Mouse (Mus musculus) urinary bladder, postnatal 14 days (tissue): ENCODE measurements around the gene Foxd1.

ENCODE experiments used
- DNase-seq: peaks from one replicate; pipeline ENCODE4 v3.0.0; 2021; ENCODE audit warnings: low spot score

The Foxd1 gene

GRCm38 (mm10) chr13:98355559-98356111, 1.6 kb downstream of the Foxd1 start:
- DNase-seq, result no peak

- DNase-seq, result no peak
These were observed 2.3 kb downstream of the Foxd1 start for GRCm38 (mm10) chr13:98356176-98356972.

GRCm38 (mm10) chr13:98356973-98357425, 3.0 kb downstream of the Foxd1 start:
- no peak for DNase-seq

- no peak for DNase-seq
These were observed 3.7 kb downstream of the Foxd1 start for GRCm38 (mm10) chr13:98357433-98358423.

GRCm38 (mm10) chr13:98358424-98359181, 4.6 kb downstream of the Foxd1 start:
- DNase-seq, result no peak

- no peak for DNase-seq
These were observed 5.3 kb downstream of the Foxd1 start for GRCm38 (mm10) chr13:98359337-98359736.

GRCm38 (mm10) chr13:98360391-98360790, 6.3 kb downstream of the Foxd1 start:
- no peak for DNase-seq

- no peak for DNase-seq
These were observed 7.1 kb downstream of the Foxd1 start for GRCm38 (mm10) chr13:98361161-98361560.

- no peak for DNase-seq
These were observed 9.0 kb downstream of the Foxd1 start for GRCm38 (mm10) chr13:98363046-98363445.

GRCm38 (mm10) chr13:98365081-98365480, 11.0 kb downstream of the Foxd1 start:
- no peak for DNase-seq

- no peak for DNase-seq
These were observed 11.9 kb downstream of the Foxd1 start for GRCm38 (mm10) chr13:98365766-98366421.

- DNase-seq, result no peak
These were observed 12.6 kb downstream of the Foxd1 start for GRCm38 (mm10) chr13:98366469-98367275.

GRCm38 (mm10) chr13:98367601-98368000, 13.6 kb downstream of the Foxd1 start:
- no peak for DNase-seq

GRCm38 (mm10) chr13:98369046-98369445, 15.0 kb downstream of the Foxd1 start:
- DNase-seq, result no peak

GRCm38 (mm10) chr13:98374560-98374959, 20.5 kb downstream of the Foxd1 start:
- DNase-seq, result no peak

GRCm38 (mm10) chr13:98374979-98375378, 20.9 kb downstream of the Foxd1 start:
- DNase-seq, result no peak

- DNase-seq, result no peak
These were observed 23.7 kb downstream of the Foxd1 start for GRCm38 (mm10) chr13:98377746-98378145.

- DNase-seq, result no peak
These were observed 28.7 kb downstream of the Foxd1 start for GRCm38 (mm10) chr13:98382751-98383150.

- DNase-seq, result no peak
These were observed 30.0 kb downstream of the Foxd1 start for GRCm38 (mm10) chr13:98383911-98384498.

- no peak for DNase-seq
These were observed 31.8 kb downstream of the Foxd1 start for GRCm38 (mm10) chr13:98385877-98386276.
